Mouse (Mus musculus) limb, embryonic 11.5 days (tissue): ENCODE results near the gene Rsad1. TPM values are rescaled to one million over a fixed set of nuclear protein-coding genes. Genes with fewer than 3 reads are reported as not detected.

Experiments used
- ATAC-seq: fragments of 200-750 bp; cut with Nextera tagmentation; 2 replicates; pipeline ENCODE4 v1.8.0; 2017; ENCODE audit warnings: low read depth; ENCODE audit not compliant: insufficient number of reproducible peaks, low FRiP score, low TSS enrichment
- DNase-seq: peaks from one replicate; pipeline ENCODE4 v3.0.0-alpha.2; 2015; ENCODE audit warnings: low spot score
- H3K27ac ChIP-seq: fragments of 300-500 bp; sonication (generic); replicated peaks from 2 replicates; pipeline ENCODE4 v1.5.1; 2014; ENCODE audit warnings: low read depth, mild to moderate bottlenecking, low read length
- H3K27me3 ChIP-seq: fragments of 300-500 bp; sonication (generic); 2 replicates; pipeline ENCODE4 v1.6.1; 2014; ENCODE audit warnings: mild to moderate bottlenecking, low read length, mixed read lengths; ENCODE audit not compliant: control insufficient read depth, insufficient read depth
- H3K36me3 ChIP-seq: fragments of 300-500 bp; sonication (generic); 2 replicates; pipeline ENCODE4 v1.6.1; 2014; ENCODE audit warnings: mild to moderate bottlenecking, low read length, moderate library complexity, mixed read lengths; ENCODE audit not compliant: control insufficient read depth, insufficient read depth
- H3K4me1 ChIP-seq: fragments of 300-500 bp; sonication (generic); 2 replicates; pipeline ENCODE4 v1.6.1; 2014; ENCODE audit warnings: low read length, mixed read lengths; ENCODE audit not compliant: control insufficient read depth, insufficient read depth
- H3K4me2 ChIP-seq: fragments of 300-500 bp; sonication (generic); 2 replicates; pipeline ENCODE4 v1.6.1; 2014; ENCODE audit warnings: low read depth, mild to moderate bottlenecking, moderate library complexity; ENCODE audit not compliant: severe bottlenecking
- H3K4me3 ChIP-seq: fragments of 300-500 bp; sonication (generic); 2 replicates; pipeline ENCODE4 v1.5.1; 2014; ENCODE audit warnings: low read depth, low read length
- H3K9ac ChIP-seq: fragments of 300-500 bp; sonication (generic); 2 replicates; pipeline ENCODE4 v1.6.1; 2014; ENCODE audit warnings: mild to moderate bottlenecking, low read length
- H3K9me3 ChIP-seq: fragments of 300-500 bp; sonication (generic); 2 replicates; pipeline ENCODE4 v1.6.1; 2016; ENCODE audit warnings: low read length; ENCODE audit not compliant: control insufficient read depth
- WGBS: fragments of 180-500 bp; shearing (Covaris S2); extraction: QIAGEN DNeasy Blood & Tissue Kit; methylation state at CpG from one replicate; pipeline ENCODE4 v1.1.7; 2014; 5-methylcytosine and 5-hydroxymethylcytosine counted together
- polyA plus RNA-seq: library from polyadenylated mRNA; unstranded; fragments of >200 nt; fragmentation: Nextera tagmentation; extraction: Ambion mirVana; gene quantifications from 2 replicates; pipeline ENCODE4 v1.2.1, GENCODE M21; 2014

Rsad1 gene
- polyA plus RNA-seq: 3.1 and 4.1 TPM in 2 replicates

GRCm38 (mm10) chr11:94548888-94549690 lies at the start of gene Rsad1:
Gene Rsad1 (minus strand): TSS chr11:94549255.
- no peaks in the 10 kb centered on the region for H3K27me3 ChIP-seq
- no peaks in the 10 kb centered on the region for H3K9me3 ChIP-seq
- H3K9ac ChIP-seq: peak within 1 kb of the TSS; percentile 53
- no peak within 1 kb of the TSS; the same call in 1 of the 2 replicates for H3K27ac ChIP-seq
- ATAC-seq (peak; percentile 67), DNase-seq (peak; percentile 97)
- H3K4me2 ChIP-seq: peak within 1 kb of the TSS; percentile 87
- no peaks in the 10 kb centered on the region for H3K36me3 ChIP-seq
- H3K4me3 ChIP-seq: peak within 1 kb of the TSS; percentile 40
- 5% methylated on average over 48 of the region's 49 CpGs for WGBS
- H3K4me1 ChIP-seq: peaks cover 4% of the 10 kb centered on the region

GRCm38 (mm10) chr11:94598437-94599120 lies 49.5 kb upstream of the Rsad1 start:
- ATAC-seq (no peak), DNase-seq (no peak)
- Histone ChIP-seq H3K27ac (no peak overlapping the region), H3K27me3 (no peaks in the 10 kb centered on the region), H3K4me2 (no peak overlapping the region), H3K36me3 (no peaks in the 10 kb centered on the region), H3K9me3 (no peaks in the 10 kb centered on the region), H3K4me3 (no peak overlapping the region), H3K9ac (no peak overlapping the region), H3K4me1 (0 out of 2 replicates have a peak, but pooled peaks cover 6% of the 10 kb centered on the region)
- WGBS: 75% methylated on average over 6 of the region's 6 CpGs

- WGBS: 89% methylated on average over 4 of the region's 4 CpGs
- no peak for ATAC-seq
- Histone ChIP-seq H3K36me3 (no peaks in the 10 kb centered on the region), H3K4me3 (no peak overlapping the region), H3K9me3 (no peaks in the 10 kb centered on the region), H3K27ac (no peak overlapping the region), H3K4me2 (no peak overlapping the region), H3K27me3 (no peaks in the 10 kb centered on the region), H3K9ac (no peak overlapping the region), H3K4me1 (0 out of 2 replicates have a peak, but pooled peaks cover 6% of the 10 kb centered on the region)
- no peak for DNase-seq
Measured at GRCm38 (mm10) chr11:94597319-94597718, 48.3 kb upstream of the Rsad1 start.

GRCm38 (mm10) chr11:94596311-94596852 lies 47.3 kb upstream of the Rsad1 start:
- H3K4me2 ChIP-seq: no peak overlapping the region
- DNase-seq (no peak), ATAC-seq (no peak)
- H3K9me3 ChIP-seq: no peaks in the 10 kb centered on the region
- WGBS: 69% methylated on average over 7 of the region's 7 CpGs
- H3K27me3 ChIP-seq: no peaks in the 10 kb centered on the region
- 0 out of 2 replicates have a peak, but pooled peaks cover 3% of the 10 kb centered on the region for H3K4me1 ChIP-seq
- H3K4me3 ChIP-seq: no peak overlapping the region
- no peaks in the 10 kb centered on the region for H3K36me3 ChIP-seq
- no peak overlapping the region for H3K9ac ChIP-seq
- H3K27ac ChIP-seq: no peak overlapping the region

GRCm38 (mm10) chr11:94587511-94587910 lies 38.5 kb upstream of the Rsad1 start:
- WGBS: 78% methylated on average over 6 of the region's 6 CpGs
- Histone ChIP-seq H3K27me3 (no peaks in the 10 kb centered on the region), H3K4me3 (no peak overlapping the region), H3K9ac (no peak overlapping the region), H3K9me3 (no peaks in the 10 kb centered on the region), H3K4me2 (no peak overlapping the region), H3K27ac (no peak overlapping the region), H3K36me3 (no peaks in the 10 kb centered on the region; the same call in 1 of the 2 replicates), H3K4me1 (no peaks in the 10 kb centered on the region)
- ATAC-seq: no peak
- DNase-seq: no peak

GRCm38 (mm10) chr11:94585091-94585490 lies 36.0 kb upstream of the Rsad1 start:
- no peak for ATAC-seq
- no peaks in the 10 kb centered on the region for H3K9me3 ChIP-seq
- no peak overlapping the region for H3K27ac ChIP-seq
- no peak overlapping the region for H3K4me2 ChIP-seq
- 86% methylated on average over 9 of the region's 9 CpGs for WGBS
- H3K27me3 ChIP-seq: no peaks in the 10 kb centered on the region
- H3K36me3 ChIP-seq: no peaks in the 10 kb centered on the region; the same call in 1 of the 2 replicates
- DNase-seq: no peak
- no peaks in the 10 kb centered on the region for H3K4me1 ChIP-seq
- no peak overlapping the region for H3K4me3 ChIP-seq
- H3K9ac ChIP-seq: no peak overlapping the region

GRCm38 (mm10) chr11:94580111-94580740 lies 31.2 kb upstream of the Rsad1 start:
- Histone ChIP-seq H3K4me2 (no peak overlapping the region), H3K27me3 (no peaks in the 10 kb centered on the region), H3K36me3 (no peaks in the 10 kb centered on the region; the same call in 1 of the 2 replicates), H3K4me1 (no peaks in the 10 kb centered on the region), H3K4me3 (no peak overlapping the region), H3K9ac (no peak overlapping the region), H3K27ac (no peak overlapping the region), H3K9me3 (no peaks in the 10 kb centered on the region)
- 89% methylated on average over 5 of the region's 5 CpGs for WGBS
- ATAC-seq (no peak), DNase-seq (no peak)

GRCm38 (mm10) chr11:94576361-94576760 lies 27.3 kb upstream of the Rsad1 start:
- H3K4me3 ChIP-seq: no peak overlapping the region
- no peak overlapping the region for H3K9ac ChIP-seq
- no peak overlapping the region for H3K27ac ChIP-seq
- H3K9me3 ChIP-seq: no peaks in the 10 kb centered on the region
- no peaks in the 10 kb centered on the region for H3K36me3 ChIP-seq
- ATAC-seq (no peak), DNase-seq (no peak)
- 90% methylated on average over 9 of the region's 9 CpGs for WGBS
- H3K4me1 ChIP-seq: no peaks in the 10 kb centered on the region
- H3K4me2 ChIP-seq: no peak overlapping the region
- H3K27me3 ChIP-seq: no peaks in the 10 kb centered on the region
